Mouse (Mus musculus): ENCODE data around the gene Rabgap1. TPM values are rescaled to one million over a fixed set of nuclear protein-coding genes. Genes with fewer than 3 reads are reported as not detected.

Gene Rabgap1
- 13.4 and 13.9 TPM in 2 replicates for polyA plus RNA-seq (2016; fragmentation: Nextera tagmentation; extraction: Ambion mirVana)

- Histone ChIP-seq H3K9ac (peak within 1 kb of the TSS; percentile 90), H3K4me1 (peaks cover 39% of the 10 kb centered on the region), H3K4me3 (peak within 1 kb of the TSS; percentile 93), H3K27ac (peak within 1 kb of the TSS; percentile 93), H3K4me2 (peak within 1 kb of the TSS; percentile 86), H3K36me3 (0 out of 2 replicates have a peak, but pooled peaks cover 9% of the 10 kb centered on the region), H3K9me3 (replicated peaks) (no peaks in the 10 kb centered on the region), H3K27me3 (replicated peaks) (no peaks in the 10 kb centered on the region)
- peak; percentile 98 for ATAC-seq
- 2% methylated on average over 51 of the region's 51 CpGs for WGBS (ENCODE audit: insufficient replicate concordance)
Measured at GRCm38 (mm10) chr2:37442611-37443591, at the start of gene Rabgap1, which contains the start of the genes Zbtb26 and Zbtb6. Gene Rabgap1, plus strand, starts transcription at chr2:37443279. Gene Zbtb26, minus strand, starts transcription at chr2:37443135. Gene Zbtb6, minus strand, starts transcription at chr2:37443171.

- no peak for ATAC-seq
- H3K36me3 ChIP-seq, result peaks cover 58% of the 10 kb centered on the region
- H3K27me3 ChIP-seq (replicated peaks), result no peaks in the 10 kb centered on the region
- 59% methylated on average over 1 of the region's 1 CpGs for WGBS (ENCODE audit: insufficient replicate concordance)
- no peak overlapping the region for H3K4me3 ChIP-seq
- H3K9me3 ChIP-seq (replicated peaks), result no peaks in the 10 kb centered on the region
- H3K4me1 ChIP-seq, result no peaks in the 10 kb centered on the region
- H3K9ac ChIP-seq, result no peak overlapping the region
- no peak overlapping the region for H3K27ac ChIP-seq
- no peak overlapping the region for H3K4me2 ChIP-seq
Measured at GRCm38 (mm10) chr2:37395539-37395938, 47.5 kb upstream of the Rabgap1 start.

- ATAC-seq, result no peak
Measured at GRCm38 (mm10) chr2:37421903-37422302, 21.2 kb upstream of the Rabgap1 start.

GRCm38 (mm10) chr2:37422306-37423304 lies 20.5 kb upstream of the Rabgap1 start, which contains the start of gene Rc3h2:
Gene Rc3h2, minus strand, starts transcription at chr2:37422903.
- peak within 1 kb of the TSS; percentile 94 for H3K27ac ChIP-seq
- peak within 1 kb of the TSS; percentile 92 for H3K9ac ChIP-seq
- peak; percentile 98 for ATAC-seq
- H3K36me3 ChIP-seq, result peaks cover 3% of the 10 kb centered on the region; the same call in 1 of the 2 replicates
- H3K4me1 ChIP-seq, result peaks cover 29% of the 10 kb centered on the region
- peak within 1 kb of the TSS; percentile 90 for H3K4me3 ChIP-seq
- peak within 1 kb of the TSS; percentile 81 for H3K4me2 ChIP-seq
- no peaks in the 10 kb centered on the region for H3K27me3 ChIP-seq (replicated peaks)
- no peaks in the 10 kb centered on the region for H3K9me3 ChIP-seq (replicated peaks)
- under 1% methylated on average over 74 of the region's 75 CpGs for WGBS (ENCODE audit: insufficient replicate concordance)

More at GRCm38 (mm10) chr2:37421903-37422302, 21.2 kb upstream of the Rabgap1 start:
- Histone ChIP-seq H3K4me2 (peak overlapping the region; percentile 81), H3K9me3 (replicated peaks) (no peaks in the 10 kb centered on the region), H3K9ac (peak overlapping the region; percentile 92), H3K27me3 (replicated peaks) (no peaks in the 10 kb centered on the region), H3K4me3 (peak overlapping the region; percentile 90), H3K4me1 (peaks cover 29% of the 10 kb centered on the region), H3K27ac (peak overlapping the region; percentile 94), H3K36me3 (no peaks in the 10 kb centered on the region)
- 9% methylated on average over 3 of the region's 3 CpGs for whole genome bisulfite sequencing (ENCODE audit: insufficient replicate concordance)

GRCm38 (mm10) chr2:37423671-37424070 lies 19.4 kb upstream of the Rabgap1 start:
- H3K4me3 ChIP-seq, result no peak overlapping the region
- no peak overlapping the region for H3K27ac ChIP-seq
- peaks cover 29% of the 10 kb centered on the region for H3K4me1 ChIP-seq
- H3K27me3 ChIP-seq (replicated peaks), result no peaks in the 10 kb centered on the region
- no peak overlapping the region for H3K9ac ChIP-seq
- no peak overlapping the region; the same call in 1 of the 2 replicates for H3K4me2 ChIP-seq
- no peaks in the 10 kb centered on the region for H3K9me3 ChIP-seq (replicated peaks)
- no peak for ATAC-seq
- H3K36me3 ChIP-seq, result peaks cover 10% of the 10 kb centered on the region
- WGBS (ENCODE audit: insufficient replicate concordance), result 43% methylated on average over 3 of the region's 3 CpGs

- no peaks in the 10 kb centered on the region for H3K27me3 ChIP-seq (replicated peaks)
- H3K9me3 ChIP-seq (replicated peaks), result no peaks in the 10 kb centered on the region
- peak overlapping the region; percentile 84 for H3K4me2 ChIP-seq
- H3K9ac ChIP-seq, result peak overlapping the region; percentile 86
- ATAC-seq, result peak; percentile 97
- under 1% methylated on average over 38 of the region's 38 CpGs for WGBS (ENCODE audit: insufficient replicate concordance)
- peak overlapping the region; percentile 91 for H3K4me3 ChIP-seq
- peaks cover 26% of the 10 kb centered on the region for H3K36me3 ChIP-seq
- peak overlapping the region; percentile 96 for H3K27ac ChIP-seq
- peaks cover 19% of the 10 kb centered on the region for H3K4me1 ChIP-seq
Measured at GRCm38 (mm10) chr2:37430593-37431464, 12.2 kb upstream of the Rabgap1 start.

- Histone ChIP-seq H3K4me3 (peak overlapping the region; percentile 91), H3K36me3 (peaks cover 34% of the 10 kb centered on the region), H3K27ac (peak overlapping the region; percentile 96), H3K9me3 (replicated peaks) (no peaks in the 10 kb centered on the region), H3K27me3 (replicated peaks) (no peaks in the 10 kb centered on the region), H3K9ac (peak overlapping the region; percentile 86), H3K4me1 (peaks cover 19% of the 10 kb centered on the region), H3K4me2 (peak overlapping the region; percentile 84)
- ATAC-seq, result peak; percentile 14; the same call in 1 of the 2 replicates
- WGBS (ENCODE audit: insufficient replicate concordance), result 22% methylated on average over 7 of the region's 7 CpGs
Measured at GRCm38 (mm10) chr2:37431609-37432008, 11.5 kb upstream of the Rabgap1 start.

GRCm38 (mm10) chr2:37451667-37452375 lies 8.7 kb downstream of the Rabgap1 start:
- peak; percentile 98 for ATAC-seq

GRCm38 (mm10) chr2:37452376-37452760 lies 9.3 kb downstream of the Rabgap1 start:
- peak; percentile 69 for ATAC-seq
- 3% methylated on average over 18 of the region's 24 CpGs for WGBS (ENCODE audit: insufficient replicate concordance)

More at GRCm38 (mm10) chr2:37451667-37452375, 8.7 kb downstream of the Rabgap1 start:
- 7% methylated on average over 40 of the region's 44 CpGs for WGBS (ENCODE audit: insufficient replicate concordance)
- Histone ChIP-seq H3K4me2 (peak overlapping the region; percentile 81), H3K4me3 (peak overlapping the region; percentile 85), H3K4me1 (peaks cover 30% of the 10 kb centered on the region), H3K27me3 (replicated peaks) (no peaks in the 10 kb centered on the region), H3K9ac (peak overlapping the region; percentile 94), H3K36me3 (0 out of 2 replicates have a peak, but pooled peaks cover 9% of the 10 kb centered on the region), H3K9me3 (replicated peaks) (no peaks in the 10 kb centered on the region), H3K27ac (peak overlapping the region; percentile 83)

GRCm38 (mm10) chr2:37460707-37461106 lies 17.6 kb downstream of the Rabgap1 start:
- ATAC-seq, result no peak

More at GRCm38 (mm10) chr2:37452376-37452760, 9.3 kb downstream of the Rabgap1 start:
- peak overlapping the region; percentile 94 for H3K9ac ChIP-seq
- H3K4me3 ChIP-seq, result peak overlapping the region; percentile 85
- H3K4me1 ChIP-seq, result peaks cover 30% of the 10 kb centered on the region
- no peaks in the 10 kb centered on the region for H3K9me3 ChIP-seq (replicated peaks)
- H3K27me3 ChIP-seq (replicated peaks), result no peaks in the 10 kb centered on the region
- H3K27ac ChIP-seq, result peak overlapping the region; percentile 83
- 0 out of 2 replicates have a peak, but pooled peaks cover 6% of the 10 kb centered on the region for H3K36me3 ChIP-seq
- H3K4me2 ChIP-seq, result peak overlapping the region; percentile 81

More at GRCm38 (mm10) chr2:37460707-37461106, 17.6 kb downstream of the Rabgap1 start:
- no peaks in the 10 kb centered on the region for H3K27me3 ChIP-seq (replicated peaks)
- 85% methylated on average over 4 of the region's 4 CpGs for WGBS (ENCODE audit: insufficient replicate concordance)
- no peak overlapping the region for H3K4me2 ChIP-seq
- no peaks in the 10 kb centered on the region for H3K9me3 ChIP-seq (replicated peaks)
- peaks cover 6% of the 10 kb centered on the region; the same call in 1 of the 2 replicates for H3K36me3 ChIP-seq
- H3K27ac ChIP-seq, result no peak overlapping the region
- peaks cover 4% of the 10 kb centered on the region for H3K4me1 ChIP-seq
- no peak overlapping the region for H3K9ac ChIP-seq
- H3K4me3 ChIP-seq, result no peak overlapping the region
